Mouse (Mus musculus): ENCODE data around the gene Pgpep1.

- TF ChIP-seq TCF12 (IDR thresholded peaks at IDR 0.05; ENCODE audit: low read depth, low read length) (no peak), ELF1 (IDR thresholded peaks at IDR 0.05; ENCODE audit: low read depth, low read length) (no peak), GABPA (IDR thresholded peaks at IDR 0.05; ENCODE audit: insufficient replicate concordance, low read depth, low read length) (no peak), MXI1 (IDR thresholded peaks at IDR 0.05; ENCODE audit: low read depth, low read length) (no peak), ZMIZ1 (IDR thresholded peaks at IDR 0.05; ENCODE audit: low read depth, low read length) (no peak), JUND (conservative IDR thresholded peaks at IDR 0.05; ENCODE audit: low read depth, low read length) (no peak), POLR2A (IDR thresholded peaks at IDR 0.05; ENCODE audit: low read depth, low read length) (no peak)
Measured at GRCm38 (mm10) chr8:70680039-70680438, 19.9 kb upstream of the Pgpep1 start.
